Mouse (Mus musculus): ENCODE measurements around the gene Wdr3. TPM values are rescaled to one million over a fixed set of nuclear protein-coding genes. Genes with fewer than 3 reads are reported as not detected.

Gene Wdr3
- total RNA-seq, 2 experiments from 2014 or later = 10.2 to 16.4 TPM

Other genes with a start within 250 kb of the Wdr3 start
- 10 to 100 TPM in 1 of 2 experiments, 1 to 10 TPM in 1; 9.1 to 10.9 TPM for gene Gdap2, start within 50 bp of the Wdr3 start, total RNA-seq (2021)